Mouse (Mus musculus) heart, embryonic 10.5 days (tissue): Measurements from ENCODE around the gene Ttc16. TPM values are rescaled to one million over a fixed set of nuclear protein-coding genes. Genes with fewer than 3 reads are reported as not detected.

Experiments
- DNase-seq: peaks from one replicate; pipeline ENCODE4 v3.0.0-alpha.2; 2017; ENCODE audit warnings: low spot score
- H3K27ac ChIP-seq: fragments of 300-500 bp; sonication (generic); 2 replicates; pipeline ENCODE4 v1.5.1; 2016; ENCODE audit warnings: mild to moderate bottlenecking
- H3K27me3 ChIP-seq: fragments of 300-500 bp; sonication (generic); 2 replicates; pipeline ENCODE4 v1.6.1; 2016; ENCODE audit warnings: mild to moderate bottlenecking; ENCODE audit not compliant: poor library complexity, insufficient read depth, severe bottlenecking
- H3K36me3 ChIP-seq: fragments of 300-500 bp; sonication (generic); 2 replicates; pipeline ENCODE4 v1.6.1; 2016; ENCODE audit warnings: mild to moderate bottlenecking, moderate library complexity
- H3K4me1 ChIP-seq: fragments of 300-500 bp; sonication (generic); 2 replicates; pipeline ENCODE4 v1.6.1; 2016; ENCODE audit warnings: mild to moderate bottlenecking
- H3K4me3 ChIP-seq: fragments of 300-500 bp; sonication (generic); 2 replicates; pipeline ENCODE4 v1.5.1; 2016; ENCODE audit warnings: mild to moderate bottlenecking, moderate library complexity
- H3K9me3 ChIP-seq: fragments of 300-500 bp; sonication (generic); 2 replicates; pipeline ENCODE4 v1.6.1; 2016; ENCODE audit warnings: mild to moderate bottlenecking, moderate library complexity
- WGBS: fragments of 180-500 bp; shearing (Covaris S2); methylation state at CpG from one replicate; pipeline ENCODE4 v1.1.7; 2016; 5-methylcytosine and 5-hydroxymethylcytosine counted together
- polyA plus RNA-seq: library from polyadenylated mRNA; unstranded; fragments of >200 nt; fragmentation: Nextera tagmentation; extraction: Ambion mirVana; gene quantifications from 2 replicates; pipeline ENCODE4 v1.2.1, GENCODE M21; 2016

Gene Ttc16
- polyA plus RNA-seq, 1 experiment from 2014 or later, result 0.29 TPM

GRCm38 (mm10) chr2:32772626-32773279, 2.7 kb downstream of the Ttc16 start:
- peaks cover 19% of the 10 kb centered on the region for H3K27me3 ChIP-seq
- no peak for DNase-seq
- no peaks in the 10 kb centered on the region for H3K36me3 ChIP-seq
- H3K4me3 ChIP-seq, result no peak overlapping the region
- H3K27ac ChIP-seq, result no peak overlapping the region
- 79% methylated on average over 8 of the region's 8 CpGs for WGBS
- H3K9me3 ChIP-seq, result no peaks in the 10 kb centered on the region
- H3K4me1 ChIP-seq, result peaks cover 38% of the 10 kb centered on the region

DNA sequence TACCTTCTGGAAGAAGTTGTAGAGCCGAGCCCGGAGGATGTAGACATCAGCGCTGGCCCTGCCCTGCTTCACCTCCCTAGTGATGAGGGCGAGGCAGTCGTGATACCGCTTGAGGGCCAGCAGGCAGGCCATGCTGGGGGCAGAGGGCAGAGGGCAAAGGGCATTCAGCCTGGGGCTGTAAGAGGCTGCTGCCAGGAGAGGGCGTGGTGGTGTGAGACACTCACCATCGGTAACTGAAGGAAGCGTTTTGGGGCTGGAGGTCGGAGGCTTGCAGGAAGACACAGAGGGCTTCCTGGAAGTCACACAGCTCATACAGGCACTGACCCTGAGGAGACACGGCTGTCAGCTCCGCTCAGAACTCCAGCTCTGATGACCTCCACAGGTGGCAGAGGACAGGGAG, 3.5 kb downstream of the Ttc16 start:
- WGBS, result 22% methylated on average over 12 of the region's 12 CpGs
- no peak overlapping the region for H3K4me3 ChIP-seq

DNA sequence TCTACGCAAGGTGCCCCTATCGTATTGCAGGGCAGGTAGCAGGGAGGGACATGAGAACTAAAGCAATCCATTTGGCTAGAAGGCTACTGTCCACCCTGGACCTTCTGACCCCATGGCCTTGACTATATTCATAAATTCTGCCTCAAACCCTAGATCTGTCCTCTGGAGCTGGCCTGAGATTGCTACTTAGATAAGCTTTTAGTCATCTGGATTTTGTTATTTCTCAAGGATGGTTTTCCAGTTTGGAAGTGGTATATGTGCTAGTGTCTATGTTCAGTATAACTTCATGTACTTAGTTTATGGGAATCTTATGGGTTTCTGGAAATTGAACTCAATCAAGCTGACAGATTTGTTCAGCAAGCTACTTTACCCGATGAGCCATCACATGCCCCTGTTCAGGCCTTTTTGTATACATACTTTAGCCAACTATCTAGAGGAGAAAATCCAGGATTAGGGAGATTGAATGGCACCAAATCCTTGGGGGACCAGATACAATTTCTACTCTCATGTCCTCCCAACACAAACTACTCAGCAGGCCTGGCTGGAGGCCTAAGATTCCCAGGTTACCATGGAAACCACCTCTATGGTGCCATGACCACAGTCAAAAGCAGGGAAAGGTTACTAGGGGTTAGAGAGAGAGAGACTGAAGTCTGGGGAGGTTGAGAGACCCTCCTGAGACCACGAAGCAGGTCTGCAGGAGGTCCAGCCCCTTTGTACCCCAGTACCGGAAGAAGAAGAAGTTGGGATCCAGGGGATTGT, 5.9 kb downstream of the Ttc16 start:
- no peak for DNase-seq
- Histone ChIP-seq H3K27ac (no peak overlapping the region), H3K27me3 (peaks cover 11% of the 10 kb centered on the region), H3K4me3 (no peak overlapping the region), H3K36me3 (no peaks in the 10 kb centered on the region), H3K9me3 (no peaks in the 10 kb centered on the region), H3K4me1 (peaks cover 31% of the 10 kb centered on the region)
- 83% methylated on average over 5 of the region's 5 CpGs for WGBS

More for the DNA sequence above, 3.5 kb downstream of the Ttc16 start:
- Histone ChIP-seq H3K9me3 (no peaks in the 10 kb centered on the region), H3K27ac (no peak overlapping the region), H3K4me1 (peaks cover 45% of the 10 kb centered on the region), H3K27me3 (peaks cover 17% of the 10 kb centered on the region), H3K36me3 (no peaks in the 10 kb centered on the region)
- DNase-seq, result no peak

DNA sequence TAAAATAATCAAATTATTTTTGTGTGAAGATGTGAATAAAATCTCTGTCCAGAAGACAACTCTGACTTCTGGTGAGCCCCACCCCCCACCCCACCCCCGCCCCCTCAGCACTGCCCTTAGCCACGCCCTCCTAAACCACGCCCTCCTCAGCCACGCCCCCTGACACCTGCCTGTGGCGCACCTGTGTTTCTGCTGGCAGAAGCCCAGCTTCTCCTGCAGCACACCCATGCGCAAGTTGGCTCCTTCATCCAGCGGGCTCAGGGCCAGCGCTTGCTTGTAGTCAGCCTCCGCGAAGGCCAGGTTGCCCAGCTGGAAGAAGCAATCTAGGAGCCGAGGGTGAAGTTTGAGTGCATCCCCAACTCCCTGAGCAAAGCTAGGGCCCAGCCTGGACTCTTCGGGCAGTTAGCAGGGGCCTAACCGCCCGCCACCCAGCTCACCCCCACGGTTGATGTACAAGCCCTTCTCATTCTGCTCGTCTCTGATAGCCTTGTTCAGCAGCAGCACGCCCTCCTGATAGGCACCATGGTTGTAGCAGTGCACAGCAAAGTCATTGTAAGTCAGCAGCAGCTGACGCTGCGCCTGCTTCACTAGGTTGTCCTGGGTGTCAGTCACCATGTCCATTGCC, 6.7 kb downstream of the Ttc16 start:
- Histone ChIP-seq H3K27ac (no peak overlapping the region), H3K9me3 (no peaks in the 10 kb centered on the region), H3K27me3 (peaks cover 11% of the 10 kb centered on the region), H3K36me3 (no peaks in the 10 kb centered on the region), H3K4me1 (peaks cover 30% of the 10 kb centered on the region), H3K4me3 (no peak overlapping the region)
- 46% methylated on average over 19 of the region's 19 CpGs for WGBS
- DNase-seq, result no peak

- Histone ChIP-seq H3K27ac (no peak overlapping the region), H3K36me3 (peaks cover 13% of the 10 kb centered on the region), H3K27me3 (peaks cover 11% of the 10 kb centered on the region), H3K4me1 (peaks cover 36% of the 10 kb centered on the region), H3K9me3 (no peaks in the 10 kb centered on the region), H3K4me3 (no peak overlapping the region)
- 83% methylated on average over 12 of the region's 12 CpGs for WGBS
- no peak for DNase-seq
Observed at GRCm38 (mm10) chr2:32767241-32767640, 8.2 kb downstream of the Ttc16 start.

DNA sequence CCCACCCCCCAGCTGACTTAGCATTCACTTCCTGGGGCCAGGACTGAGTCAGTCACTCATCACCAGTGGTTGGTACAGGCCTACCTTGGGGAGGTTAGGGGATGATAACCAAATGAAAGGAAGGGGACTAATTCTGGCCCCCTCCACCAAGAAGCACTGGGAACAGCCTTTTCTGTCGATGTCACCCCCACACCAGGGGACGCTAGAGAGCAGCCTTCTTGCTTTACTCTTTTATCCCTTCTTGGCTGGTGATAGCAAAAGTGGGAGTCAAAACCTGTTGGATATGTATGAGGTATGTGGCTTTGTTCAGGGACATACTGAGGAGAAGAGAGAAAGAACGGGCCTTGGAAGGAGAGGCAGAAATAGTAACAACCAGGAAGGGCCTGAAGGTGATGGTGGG, 12.1 kb downstream of the Ttc16 start:
- H3K27me3 ChIP-seq, result peaks cover 7% of the 10 kb centered on the region; the same call in 1 of the 2 replicates
- 78% methylated on average over 3 of the region's 3 CpGs for WGBS
- H3K4me3 ChIP-seq, result no peak overlapping the region
- DNase-seq, result no peak
- H3K27ac ChIP-seq, result no peak overlapping the region
- H3K9me3 ChIP-seq, result no peaks in the 10 kb centered on the region
- H3K36me3 ChIP-seq, result peaks cover 42% of the 10 kb centered on the region
- H3K4me1 ChIP-seq, result peaks cover 24% of the 10 kb centered on the region

GRCm38 (mm10) chr2:32761859-32762258, 13.6 kb downstream of the Ttc16 start:
- Histone ChIP-seq H3K36me3 (peaks cover 42% of the 10 kb centered on the region), H3K27me3 (peaks cover 1% of the 10 kb centered on the region; the same call in 1 of the 2 replicates), H3K9me3 (no peaks in the 10 kb centered on the region), H3K4me1 (peaks cover 18% of the 10 kb centered on the region), H3K27ac (no peak overlapping the region), H3K4me3 (no peak overlapping the region)
- no peak for DNase-seq
- WGBS, result 88% methylated on average over 4 of the region's 4 CpGs

DNA sequence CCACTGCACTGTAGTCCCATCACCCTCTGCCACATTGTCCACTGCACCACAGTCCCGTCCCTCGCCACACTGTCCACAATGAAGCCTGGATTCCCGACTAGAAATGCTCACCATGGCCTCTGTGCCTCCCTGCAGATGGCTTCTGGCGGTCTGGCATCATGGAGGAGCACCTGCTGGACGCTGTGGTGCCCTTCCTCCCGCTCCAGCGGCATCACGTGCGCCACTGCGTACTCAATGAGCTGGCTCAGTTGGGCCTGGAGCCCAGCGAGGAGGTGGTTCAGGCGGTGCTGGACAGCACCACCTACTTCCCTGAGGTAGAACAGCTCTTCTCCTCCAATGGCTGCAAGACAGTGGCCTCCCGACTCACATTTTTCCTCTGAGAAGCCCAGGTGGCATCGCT, 14.1 kb downstream of the Ttc16 start:
- H3K36me3 ChIP-seq, result peaks cover 42% of the 10 kb centered on the region
- DNase-seq, result no peak
- H3K27ac ChIP-seq, result no peak overlapping the region
- H3K9me3 ChIP-seq, result no peaks in the 10 kb centered on the region
- no peak overlapping the region for H3K4me3 ChIP-seq
- WGBS, result 86% methylated on average over 14 of the region's 14 CpGs
- H3K4me1 ChIP-seq, result peaks cover 18% of the 10 kb centered on the region
- no peaks in the 10 kb centered on the region; the same call in 1 of the 2 replicates for H3K27me3 ChIP-seq

GRCm38 (mm10) chr2:32759001-32759400, 16.4 kb downstream of the Ttc16 start:
- WGBS, result 78% methylated on average over 2 of the region's 2 CpGs
- H3K4me1 ChIP-seq, result peaks cover 18% of the 10 kb centered on the region
- DNase-seq, result no peak
- H3K27ac ChIP-seq, result no peak overlapping the region
- peaks cover 11% of the 10 kb centered on the region; the same call in 1 of the 2 replicates for H3K27me3 ChIP-seq
- H3K36me3 ChIP-seq, result peaks cover 53% of the 10 kb centered on the region
- H3K4me3 ChIP-seq, result no peak overlapping the region
- H3K9me3 ChIP-seq, result no peaks in the 10 kb centered on the region

DNA sequence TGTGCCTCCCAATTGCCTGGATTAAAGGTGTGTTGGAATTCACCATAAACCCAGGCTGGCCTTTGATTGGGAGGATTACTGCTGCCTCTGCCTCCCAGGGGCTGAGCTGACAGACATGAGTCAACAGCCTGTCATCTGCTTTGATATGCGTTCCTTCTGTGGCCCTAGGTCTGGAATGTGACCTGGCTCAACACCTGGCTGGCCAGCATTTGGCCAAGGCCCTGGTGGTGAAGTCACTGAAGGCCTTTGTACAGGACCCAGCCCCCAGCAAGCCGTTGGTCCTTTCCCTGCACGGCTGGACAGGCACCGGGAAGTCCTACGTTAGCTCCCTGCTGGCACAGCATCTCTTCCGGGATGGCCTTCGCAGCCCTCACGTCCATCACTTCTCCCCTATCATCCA, 16.9 kb downstream of the Ttc16 start:
- H3K27ac ChIP-seq, result no peak overlapping the region
- whole genome bisulfite sequencing, result 56% methylated on average over 8 of the region's 8 CpGs
- H3K27me3 ChIP-seq, result peaks cover 11% of the 10 kb centered on the region; the same call in 1 of the 2 replicates
- H3K9me3 ChIP-seq, result no peaks in the 10 kb centered on the region
- peaks cover 18% of the 10 kb centered on the region for H3K4me1 ChIP-seq
- H3K4me3 ChIP-seq, result no peak overlapping the region
- H3K36me3 ChIP-seq, result peaks cover 55% of the 10 kb centered on the region
- DNase-seq, result no peak

DNA sequence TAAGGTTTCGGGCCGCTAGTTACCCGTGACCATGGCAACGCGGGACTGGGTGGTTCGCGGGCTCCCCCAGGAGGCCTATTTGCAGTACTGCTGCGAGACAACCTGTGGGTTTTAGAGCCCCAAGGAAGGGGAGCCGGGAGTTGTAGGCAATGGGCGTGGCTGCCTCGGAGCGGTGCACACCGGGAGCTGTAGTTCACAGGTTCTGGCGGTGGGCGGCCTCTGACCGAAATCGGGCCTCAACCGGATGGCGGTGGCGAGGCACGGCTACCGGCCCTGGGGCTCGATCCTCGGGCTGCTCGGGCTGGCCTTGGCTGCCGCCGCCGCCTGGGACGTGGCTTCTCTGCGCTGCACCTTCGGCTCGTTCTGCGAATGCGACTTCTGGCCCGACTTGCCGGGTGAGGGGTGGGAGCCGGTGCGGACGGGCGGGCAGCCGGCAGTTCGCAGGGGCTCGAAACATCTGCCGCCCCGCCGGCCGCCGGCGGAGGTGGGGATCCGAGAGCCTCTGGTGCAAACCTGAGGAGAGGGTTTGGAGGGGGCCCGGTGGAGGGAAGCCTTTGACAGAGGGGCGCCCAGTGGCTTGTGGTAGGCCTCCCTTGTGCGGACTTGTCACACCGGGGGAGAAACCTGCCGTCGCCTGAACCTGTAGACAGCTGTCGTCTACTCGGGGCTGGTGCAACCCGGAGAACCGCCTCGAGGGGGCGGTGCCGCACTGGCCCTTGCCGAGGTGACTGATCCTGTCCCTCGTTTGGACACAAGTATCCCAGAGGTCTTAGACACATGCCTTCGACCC, 18.2 kb downstream of the Ttc16 start, which contains the start of gene Tor2a:
Gene Tor2a (plus strand): TSS at position 179 of the 790 bp plus-strand sequence.
- under 1% methylated on average over 66 of the region's 66 CpGs for WGBS
- Histone ChIP-seq H3K36me3 (peaks cover 55% of the 10 kb centered on the region), H3K27me3 (peaks cover 19% of the 10 kb centered on the region), H3K4me3 (peak within 1 kb of the TSS; percentile 71), H3K27ac (peak within 1 kb of the TSS; percentile 91), H3K9me3 (no peaks in the 10 kb centered on the region), H3K4me1 (peaks cover 11% of the 10 kb centered on the region)
- peak; percentile 99 for DNase-seq

GRCm38 (mm10) chr2:32756674-32757055, 18.8 kb downstream of the Ttc16 start:
- Histone ChIP-seq H3K36me3 (peaks cover 54% of the 10 kb centered on the region), H3K27me3 (peaks cover 19% of the 10 kb centered on the region), H3K4me1 (peaks cover 16% of the 10 kb centered on the region), H3K9me3 (no peaks in the 10 kb centered on the region), H3K4me3 (peak overlapping the region; percentile 71), H3K27ac (peak overlapping the region; percentile 91; the same call in 1 of the 2 replicates)
- 34% methylated on average over 6 of the region's 6 CpGs for WGBS
- DNase-seq, result no peak
